Mouse (Mus musculus): ENCODE results near the gene Pou2f2.

Pou2f2 gene

DNA sequence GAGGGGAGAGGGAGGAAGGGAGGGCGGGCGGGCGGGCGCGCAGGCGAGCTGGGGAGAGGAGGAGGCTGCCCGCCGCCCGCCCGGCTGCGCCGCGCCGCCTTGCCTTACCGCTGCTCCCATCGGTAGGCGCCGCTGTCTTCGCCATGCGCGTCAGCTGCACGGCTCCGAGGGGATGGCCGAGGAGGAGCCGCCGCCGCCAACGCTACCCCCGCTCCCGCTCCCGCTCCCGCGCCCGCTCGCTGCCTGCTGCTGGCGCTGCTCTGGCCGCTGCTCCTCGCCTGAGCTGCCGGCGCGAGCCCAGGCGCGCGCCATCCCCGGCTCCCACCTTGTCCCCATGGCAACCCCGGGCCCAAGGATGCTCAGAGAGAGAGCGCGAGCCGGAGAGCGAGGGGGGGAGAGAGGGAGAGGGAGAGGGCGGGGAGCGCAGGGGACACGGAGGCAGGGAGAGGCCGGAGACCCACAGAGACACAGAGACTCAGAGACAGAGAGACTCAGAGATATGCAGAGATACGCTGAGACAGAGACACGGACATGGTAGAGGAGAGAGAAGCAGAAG, at the start of gene Pou2f2:
Gene Pou2f2, minus strand, starts transcription at position 121 of the 556 bp plus-strand sequence.
- DNase-seq (ENCODE audit: low spot score) = peak; percentile 90

DNA sequence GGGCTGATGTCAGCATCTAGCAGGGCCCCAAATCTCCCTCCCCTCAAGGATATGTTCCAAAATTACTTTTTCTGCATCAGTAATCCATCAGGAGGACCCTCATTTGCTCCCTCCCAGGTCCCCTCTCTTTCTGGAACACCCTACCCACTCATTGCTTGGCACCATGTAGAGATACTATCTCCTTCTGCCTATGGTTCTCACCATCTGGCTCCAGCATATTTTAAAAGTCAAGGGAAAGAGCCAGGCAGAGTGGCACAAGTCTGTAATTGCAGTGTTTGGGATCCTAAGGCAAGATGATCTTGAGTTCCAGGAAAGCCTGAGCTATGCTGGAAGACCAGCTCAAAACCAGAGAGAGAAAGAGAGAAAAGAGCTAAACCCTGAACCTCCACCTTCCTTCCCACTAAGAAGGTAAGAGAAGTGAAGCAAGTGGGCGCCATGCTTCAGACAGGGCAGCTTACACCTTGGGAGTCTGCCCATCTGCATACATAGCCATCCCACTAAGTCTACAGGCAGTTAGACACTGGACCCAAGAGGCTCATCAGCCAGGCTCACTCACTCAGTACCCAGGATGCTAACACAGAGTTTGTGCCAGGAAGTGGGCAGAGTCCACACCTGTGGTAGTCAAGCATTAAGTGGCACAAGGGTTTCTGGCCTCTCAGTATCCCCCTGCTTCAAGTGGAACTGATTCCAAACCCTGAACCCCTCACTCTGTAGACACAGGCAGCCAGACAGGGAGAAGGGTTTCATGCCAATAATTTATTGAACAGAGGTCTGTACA, 48.2 kb upstream of the Pou2f2 start:
- no peak for DNase-seq (ENCODE audit: low spot score)

DNA sequence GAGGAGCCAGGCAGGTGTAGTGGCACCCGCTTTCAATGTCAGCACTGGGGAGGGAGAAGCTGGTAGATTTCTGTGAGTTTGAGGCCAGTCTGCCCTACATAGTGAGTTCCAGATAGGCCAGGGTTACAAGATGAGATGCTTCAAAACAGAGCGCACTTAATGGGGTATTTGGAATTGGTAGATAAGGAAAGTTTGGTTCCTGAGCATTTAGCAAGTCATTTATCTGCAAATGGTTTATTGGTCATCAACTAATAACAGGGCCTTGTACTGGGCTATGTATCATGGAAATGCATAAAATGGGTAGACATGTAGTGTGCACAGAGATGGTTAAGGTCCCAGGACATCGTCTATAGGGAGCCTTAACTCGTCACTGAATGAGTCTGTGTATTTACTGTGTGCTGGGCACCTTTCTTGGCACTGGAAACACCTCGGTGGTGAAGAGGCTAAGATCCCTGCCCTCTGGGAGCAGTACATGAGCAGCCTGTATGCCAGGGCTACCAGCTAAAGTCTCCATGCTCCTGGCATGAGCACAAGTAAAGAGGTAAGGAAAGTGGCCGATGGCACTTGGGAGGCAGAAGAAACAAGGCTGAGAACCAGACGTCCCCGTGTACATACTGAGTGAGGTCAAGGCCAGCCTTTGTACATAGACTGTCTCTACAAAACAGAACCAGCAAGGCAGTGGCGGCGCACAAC, 42.9 kb upstream of the Pou2f2 start:
- DNase-seq (ENCODE audit: low spot score) = no peak

GRCm38 (mm10) chr7:25221102-25221883, 41.8 kb upstream of the Pou2f2 start, which contains the start of gene Zfp526:
TSS of gene Zfp526 (plus strand) at chr7:25221425.
- peak; percentile 99 for DNase-seq (ENCODE audit: low spot score)

DNA sequence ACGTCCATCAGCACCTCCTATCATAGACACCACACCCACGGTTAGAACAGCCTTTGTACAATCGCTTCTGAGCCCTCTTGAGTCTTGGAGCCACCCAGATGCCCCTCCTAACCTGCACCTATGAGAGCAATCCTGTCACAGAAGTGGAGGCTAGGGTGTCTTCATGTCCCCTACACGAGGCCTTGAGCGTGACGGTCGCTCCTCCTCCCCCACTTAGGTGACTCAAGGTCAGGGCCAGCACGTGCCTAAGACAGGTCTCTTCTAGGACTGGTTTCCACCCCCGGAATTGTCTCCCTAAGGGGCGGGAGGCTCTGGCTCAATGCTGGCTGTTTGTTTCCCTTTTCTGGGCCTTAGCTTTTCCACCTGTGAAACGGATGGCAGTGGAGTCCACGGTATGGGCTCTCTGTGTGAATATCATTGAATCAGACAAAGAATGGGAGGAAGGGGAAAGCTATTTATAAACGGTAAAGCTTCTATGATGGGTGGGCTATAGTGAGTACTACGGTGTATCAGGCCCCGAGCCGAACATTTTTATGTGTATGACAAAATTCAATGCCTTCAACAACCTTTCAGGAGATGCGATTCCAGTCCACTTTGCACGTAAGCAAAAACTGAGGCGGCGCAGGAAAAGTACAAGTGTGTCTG, 41.1 kb upstream of the Pou2f2 start, which contains the start of gene Dedd2:
Gene Dedd2, minus strand, starts transcription at position 159 of the 645 bp plus-strand sequence.
- peak; percentile 14 for DNase-seq (ENCODE audit: low spot score)

- DNase-seq (ENCODE audit: low spot score) = peak; percentile 98
Observed at GRCm38 (mm10) chr7:25219756-25220456, 40.4 kb upstream of the Pou2f2 start.

DNA sequence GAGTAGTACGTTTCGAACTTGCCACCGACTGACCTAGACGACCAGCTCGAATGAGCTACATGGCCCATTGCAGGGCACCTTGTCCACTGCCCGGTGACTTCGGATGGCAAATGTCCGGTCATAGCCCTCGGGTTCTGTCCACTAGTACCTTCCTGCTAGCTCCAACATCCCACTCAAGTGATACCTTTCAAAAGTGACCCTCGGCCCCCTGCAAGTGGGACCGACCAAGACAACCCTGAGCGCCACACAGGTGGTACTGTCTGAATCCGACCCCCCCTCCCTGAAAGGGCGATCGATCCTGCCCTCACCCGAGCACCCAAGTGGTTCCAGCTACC, 39.9 kb upstream of the Pou2f2 start:
- DNase-seq (ENCODE audit: low spot score) = no peak

- DNase-seq (ENCODE audit: low spot score) = peak; percentile 84
Observed at GRCm38 (mm10) chr7:25218705-25219415, 39.3 kb upstream of the Pou2f2 start.

GRCm38 (mm10) chr7:25217653-25218395, 38.3 kb upstream of the Pou2f2 start:
- DNase-seq (ENCODE audit: low spot score) = no peak

DNA sequence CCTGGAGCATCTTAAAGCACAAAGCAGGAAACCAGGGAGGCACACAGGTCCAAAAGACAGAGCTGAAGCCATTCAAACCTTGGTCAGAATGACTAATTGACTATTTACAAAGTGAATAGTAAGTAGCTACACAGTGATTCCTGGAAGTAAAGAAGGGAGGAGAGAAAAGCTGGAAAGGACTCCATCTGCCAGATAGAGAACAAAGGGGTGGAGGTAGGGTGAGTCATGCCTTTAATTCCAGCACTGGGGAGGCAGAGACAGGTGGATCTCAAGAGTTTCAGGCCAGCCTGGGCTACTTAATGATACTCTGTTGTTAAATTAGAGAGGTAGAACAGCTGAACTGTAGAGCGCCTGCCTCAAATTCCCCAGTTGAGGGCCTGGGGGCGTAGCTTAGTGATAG, 34.6 kb upstream of the Pou2f2 start:
- no peak for DNase-seq (ENCODE audit: low spot score)

DNA sequence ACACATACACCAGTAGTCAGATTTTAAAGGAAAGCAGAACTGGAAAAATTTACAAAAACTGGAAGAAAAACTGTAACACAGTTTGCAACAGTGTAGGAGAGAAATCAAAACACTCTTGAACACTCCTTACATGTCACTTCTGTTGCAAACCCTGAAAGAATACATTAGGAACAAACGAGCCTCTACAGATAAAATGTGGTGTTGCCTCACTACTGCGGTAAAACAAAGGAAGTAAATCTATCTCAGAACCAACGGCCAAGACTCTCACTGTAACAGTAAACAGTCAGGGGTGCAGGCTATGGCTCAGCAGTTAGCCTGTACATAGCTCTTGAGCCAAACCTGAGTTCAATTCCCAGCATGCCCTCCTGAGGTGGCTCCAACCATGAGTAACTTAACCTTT, 33.6 kb upstream of the Pou2f2 start:
- DNase-seq (ENCODE audit: low spot score) = no peak

DNA sequence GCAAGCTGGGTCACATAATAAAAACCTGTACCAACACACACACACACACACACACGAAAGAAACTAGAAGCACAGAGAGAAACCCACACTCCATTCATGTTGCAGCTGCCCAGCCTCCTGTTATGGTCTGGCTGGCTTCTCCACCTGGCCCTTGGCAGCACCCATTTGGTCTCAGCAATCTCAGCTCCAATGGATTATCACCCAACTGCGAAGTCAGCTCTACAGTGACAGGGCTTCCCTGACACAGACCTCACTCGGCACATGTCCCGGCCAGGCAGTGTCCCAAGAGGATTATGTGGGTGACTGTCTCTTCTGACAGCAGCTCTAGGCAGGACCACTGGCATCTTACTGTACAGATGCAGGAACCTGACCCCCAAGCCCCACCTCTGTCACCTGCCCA, 31.0 kb upstream of the Pou2f2 start:
- no peak for DNase-seq (ENCODE audit: low spot score)

DNA sequence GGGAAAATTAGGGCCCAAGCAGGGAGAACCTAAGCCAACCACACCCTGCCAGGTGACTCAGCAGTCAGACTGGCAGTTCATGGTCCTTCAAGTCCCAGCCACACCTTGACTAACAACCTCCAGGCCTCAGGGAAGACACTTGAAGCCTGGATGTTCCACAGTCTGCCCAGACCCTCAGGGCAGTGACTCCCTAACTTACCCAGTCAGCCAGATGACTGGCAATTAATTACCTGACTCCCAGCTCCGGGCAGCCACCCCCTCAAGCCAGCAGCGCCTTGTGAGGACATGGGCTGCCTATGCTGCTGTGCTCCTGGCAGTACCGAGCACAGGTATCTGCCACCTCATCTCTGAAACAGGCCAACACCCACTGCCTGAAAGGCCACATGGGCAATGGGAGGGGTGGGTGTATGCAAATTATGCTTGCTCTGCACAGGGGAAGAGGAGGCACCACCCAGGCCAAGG, 29.7 kb upstream of the Pou2f2 start:
- no peak for DNase-seq (ENCODE audit: low spot score)

DNA sequence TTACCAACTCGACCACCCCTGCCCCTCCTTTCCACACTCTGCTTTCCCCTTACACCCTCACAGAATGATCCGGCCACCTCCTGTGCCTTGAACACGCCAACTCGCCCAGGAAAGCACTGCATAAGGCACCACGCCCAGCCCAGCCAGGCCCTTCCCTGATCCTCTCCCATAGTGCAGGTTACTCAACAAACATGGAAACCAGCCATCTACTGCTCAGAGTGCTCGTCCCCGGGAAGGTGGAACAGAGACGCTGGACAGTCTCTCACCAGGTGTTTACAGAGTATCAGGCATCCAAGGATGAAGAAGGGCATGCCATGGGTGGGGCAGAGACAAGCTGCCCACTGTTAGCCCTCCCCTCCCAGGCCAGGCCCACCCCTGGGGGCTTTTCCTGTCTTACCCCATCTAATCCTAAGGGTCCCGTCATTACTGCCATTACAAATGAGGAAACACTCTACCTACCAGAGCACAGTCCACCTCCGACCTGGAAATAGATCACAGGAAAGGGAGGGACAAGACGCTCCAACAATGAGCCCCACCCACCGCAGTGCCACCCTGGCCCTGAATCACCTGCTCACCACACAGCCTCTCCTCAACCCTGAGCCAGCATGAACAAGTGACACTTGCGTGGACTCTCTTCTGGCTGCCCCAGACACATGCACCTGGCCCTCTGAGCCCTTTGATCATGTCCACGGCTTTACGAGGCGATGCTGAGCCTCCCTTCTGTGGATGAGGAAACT, 26.7 kb upstream of the Pou2f2 start:
- no peak for DNase-seq (ENCODE audit: low spot score)

- no peak for DNase-seq (ENCODE audit: low spot score)
Observed at GRCm38 (mm10) chr7:25205355-25206093, 26.0 kb upstream of the Pou2f2 start.

DNA sequence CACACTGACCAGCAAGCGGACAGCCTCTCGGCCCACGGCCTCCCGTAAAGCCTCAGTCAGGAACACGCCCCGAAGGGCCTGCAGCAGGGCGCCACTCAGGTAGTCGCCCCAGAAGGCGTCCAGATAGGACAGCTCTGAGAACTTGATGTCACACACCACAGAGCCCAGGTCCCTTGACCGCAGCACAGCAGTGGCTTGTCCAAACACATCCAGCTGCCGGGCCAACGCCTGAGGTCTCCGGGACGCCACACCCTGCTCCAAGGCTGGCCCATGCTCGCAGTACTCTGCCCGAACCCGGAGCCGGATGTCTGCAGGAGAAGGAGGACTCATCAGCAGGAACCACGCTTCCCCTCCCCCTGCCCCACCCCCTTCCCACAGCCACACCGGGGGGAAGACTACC, 24.1 kb upstream of the Pou2f2 start:
- DNase-seq (ENCODE audit: low spot score) = no peak

GRCm38 (mm10) chr7:25197384-25198018, 18.0 kb upstream of the Pou2f2 start:
- no peak for DNase-seq (ENCODE audit: low spot score)

- no peak for DNase-seq (ENCODE audit: low spot score)
Observed at GRCm38 (mm10) chr7:25196107-25196506, 16.6 kb upstream of the Pou2f2 start.

All from embryo, embryonic 10.5 days (tissue).